Mouse (Mus musculus) embryonic facial prominence, embryonic 13.5 days (tissue): ENCODE measurements around the gene Mok. TPM values are rescaled to one million over a fixed set of nuclear protein-coding genes. Genes with fewer than 3 reads are reported as not detected.
A peak's percentile ranks its signal among the peaks of the same experiment; 100 is the strongest.

Experiments used
- ATAC-seq: fragments of 200-750 bp; cut with Nextera tagmentation; 2 replicates; pipeline ENCODE4 v1.8.0; 2017; ENCODE audit warnings: low read depth; ENCODE audit not compliant: insufficient number of reproducible peaks, insufficient read depth, low FRiP score, low TSS enrichment
- H3K27ac ChIP-seq: fragments of 300-500 bp; sonication (generic); 2 replicates; pipeline ENCODE4 v1.5.1; 2015; ENCODE audit warnings: moderate library complexity, mild to moderate bottlenecking, inconsistent platforms
- H3K27me3 ChIP-seq: fragments of 300-500 bp; sonication (generic); 2 replicates; pipeline ENCODE4 v1.6.1; 2015; ENCODE audit warnings: mild to moderate bottlenecking, inconsistent platforms
- H3K36me3 ChIP-seq: fragments of 300-500 bp; sonication (generic); 2 replicates; pipeline ENCODE4 v1.6.1; 2015; ENCODE audit warnings: mild to moderate bottlenecking, inconsistent platforms
- H3K4me1 ChIP-seq: fragments of 300-500 bp; sonication (generic); 2 replicates; pipeline ENCODE4 v1.6.1; 2015; ENCODE audit warnings: inconsistent platforms
- H3K4me2 ChIP-seq: fragments of 300-500 bp; sonication (generic); 2 replicates; pipeline ENCODE4 v1.6.1; 2015; ENCODE audit warnings: moderate library complexity, mild to moderate bottlenecking, inconsistent platforms
- H3K4me3 ChIP-seq: fragments of 300-500 bp; sonication (generic); 2 replicates; pipeline ENCODE4 v1.5.1; 2015; ENCODE audit warnings: mild to moderate bottlenecking, inconsistent platforms
- H3K9ac ChIP-seq: fragments of 300-500 bp; sonication (generic); 2 replicates; pipeline ENCODE4 v1.6.1; 2015; ENCODE audit warnings: mild to moderate bottlenecking, inconsistent platforms
- H3K9me3 ChIP-seq: fragments of 300-500 bp; sonication (generic); 2 replicates; pipeline ENCODE4 v1.6.1; 2016; ENCODE audit warnings: inconsistent platforms
- WGBS: fragments of 180-500 bp; shearing (Covaris S2); methylation state at CpG from one replicate; pipeline ENCODE4 v1.1.7; 2015; ENCODE audit warnings: mixed read lengths; 5-methylcytosine and 5-hydroxymethylcytosine counted together
- polyA plus RNA-seq: library from polyadenylated mRNA; unstranded; fragments of >200 nt; fragmentation: Nextera tagmentation; extraction: Ambion mirVana; gene quantifications from 2 replicates; pipeline ENCODE4 v1.2.1, GENCODE M21; 2015

Gene Mok
- polyA plus RNA-seq, 1 experiment from 2014 or later, result 6.5 TPM

GRCm38 (mm10) chr12:110845131-110845880 lies 4.6 kb upstream of the Mok start:
- Histone ChIP-seq H3K27me3 (peaks cover 16% of the 10 kb centered on the region), H3K4me3 (peak overlapping the region; percentile 51), H3K36me3 (no peaks in the 10 kb centered on the region), H3K4me2 (peak overlapping the region; percentile 67), H3K4me1 (peaks cover 18% of the 10 kb centered on the region), H3K9ac (peak overlapping the region; percentile 71), H3K9me3 (no peaks in the 10 kb centered on the region), H3K27ac (peak overlapping the region; percentile 56)
- under 1% methylated on average over 36 of the region's 36 CpGs for WGBS
- ATAC-seq, result peak; percentile 80

- Histone ChIP-seq H3K4me3 (peak overlapping the region; percentile 51), H3K27me3 (peaks cover 16% of the 10 kb centered on the region), H3K9ac (peak overlapping the region; percentile 71), H3K36me3 (no peaks in the 10 kb centered on the region), H3K4me1 (peaks cover 23% of the 10 kb centered on the region), H3K4me2 (peak overlapping the region; percentile 67), H3K9me3 (no peaks in the 10 kb centered on the region), H3K27ac (peak overlapping the region; percentile 56)
- ATAC-seq, result no peak
- WGBS, result 1% methylated on average over 42 of the region's 42 CpGs
These were observed 3.7 kb upstream of the Mok start for GRCm38 (mm10) chr12:110844227-110845130.

GRCm38 (mm10) chr12:110843194-110844048 lies 2.7 kb upstream of the Mok start:
- WGBS, result 19% methylated on average over 32 of the region's 32 CpGs
- Histone ChIP-seq H3K9ac (peak overlapping the region; percentile 71), H3K4me1 (peaks cover 23% of the 10 kb centered on the region), H3K27ac (no peak overlapping the region), H3K9me3 (no peaks in the 10 kb centered on the region), H3K4me3 (peak overlapping the region; percentile 51), H3K36me3 (no peaks in the 10 kb centered on the region), H3K27me3 (peaks cover 16% of the 10 kb centered on the region), H3K4me2 (peak overlapping the region; percentile 67)
- ATAC-seq, result peak; percentile 11; the same call in 1 of the 2 replicates

- WGBS, result 68% methylated on average over 5 of the region's 5 CpGs
- no peak overlapping the region for H3K4me2 ChIP-seq
- no peaks in the 10 kb centered on the region for H3K9me3 ChIP-seq
- no peak overlapping the region for H3K9ac ChIP-seq
- no peak for ATAC-seq
- no peak overlapping the region for H3K27ac ChIP-seq
- peaks cover 14% of the 10 kb centered on the region for H3K27me3 ChIP-seq
- H3K36me3 ChIP-seq, result no peaks in the 10 kb centered on the region
- H3K4me3 ChIP-seq, result no peak overlapping the region
- H3K4me1 ChIP-seq, result peaks cover 32% of the 10 kb centered on the region
These were observed 1.2 kb upstream of the Mok start for GRCm38 (mm10) chr12:110841731-110842493.

- Histone ChIP-seq H3K4me1 (peaks cover 16% of the 10 kb centered on the region), H3K36me3 (no peaks in the 10 kb centered on the region), H3K27ac (no peak overlapping the region), H3K27me3 (no peaks in the 10 kb centered on the region), H3K4me2 (no peak overlapping the region), H3K4me3 (no peak overlapping the region), H3K9me3 (no peaks in the 10 kb centered on the region), H3K9ac (no peak overlapping the region)
- WGBS, result 89% methylated on average over 8 of the region's 8 CpGs
- no peak for ATAC-seq
These were observed 2.9 kb downstream of the Mok start for GRCm38 (mm10) chr12:110837850-110838249.

- Histone ChIP-seq H3K36me3 (no peaks in the 10 kb centered on the region), H3K4me3 (no peak overlapping the region), H3K4me2 (peak overlapping the region; percentile 32; the same call in 1 of the 2 replicates), H3K4me1 (peaks cover 16% of the 10 kb centered on the region), H3K9ac (peak overlapping the region; percentile 44; the same call in 1 of the 2 replicates), H3K27me3 (no peaks in the 10 kb centered on the region), H3K27ac (peak overlapping the region; percentile 48; the same call in 1 of the 2 replicates), H3K9me3 (no peaks in the 10 kb centered on the region)
- 28% methylated on average over 5 of the region's 5 CpGs for WGBS
- ATAC-seq, result no peak
These were observed 3.4 kb downstream of the Mok start for GRCm38 (mm10) chr12:110837192-110837841.

- peak overlapping the region; percentile 48; the same call in 1 of the 2 replicates for H3K27ac ChIP-seq
- ATAC-seq, result no peak
- H3K4me1 ChIP-seq, result peaks cover 16% of the 10 kb centered on the region
- H3K4me2 ChIP-seq, result peak overlapping the region; percentile 32; the same call in 1 of the 2 replicates
- peak overlapping the region; percentile 44; the same call in 1 of the 2 replicates for H3K9ac ChIP-seq
- no peaks in the 10 kb centered on the region for H3K9me3 ChIP-seq
- no peaks in the 10 kb centered on the region for H3K27me3 ChIP-seq
- WGBS, result 39% methylated on average over 6 of the region's 6 CpGs
- no peaks in the 10 kb centered on the region for H3K36me3 ChIP-seq
- no peak overlapping the region for H3K4me3 ChIP-seq
These were observed 4.0 kb downstream of the Mok start for GRCm38 (mm10) chr12:110836729-110837128.

- Histone ChIP-seq H3K9ac (no peak overlapping the region), H3K4me2 (no peak overlapping the region), H3K27me3 (no peaks in the 10 kb centered on the region), H3K36me3 (no peaks in the 10 kb centered on the region), H3K27ac (no peak overlapping the region), H3K4me3 (no peak overlapping the region), H3K4me1 (peaks cover 16% of the 10 kb centered on the region), H3K9me3 (no peaks in the 10 kb centered on the region)
- no peak for ATAC-seq
- 97% methylated on average over 3 of the region's 3 CpGs for WGBS
These were observed 5.6 kb downstream of the Mok start for GRCm38 (mm10) chr12:110835182-110835581.

- no peaks in the 10 kb centered on the region for H3K36me3 ChIP-seq
- H3K27ac ChIP-seq, result no peak overlapping the region
- no peak overlapping the region for H3K9ac ChIP-seq
- no peak overlapping the region for H3K4me3 ChIP-seq
- H3K4me1 ChIP-seq, result no peaks in the 10 kb centered on the region
- ATAC-seq, result no peak
- H3K9me3 ChIP-seq, result no peaks in the 10 kb centered on the region
- no peaks in the 10 kb centered on the region for H3K27me3 ChIP-seq
- WGBS, result 86% methylated on average over 9 of the region's 11 CpGs
- no peak overlapping the region for H3K4me2 ChIP-seq
These were observed 10.3 kb downstream of the Mok start for GRCm38 (mm10) chr12:110830293-110831024.

GRCm38 (mm10) chr12:110828908-110829307 lies 11.8 kb downstream of the Mok start:
- no peaks in the 10 kb centered on the region for H3K36me3 ChIP-seq
- 93% methylated on average over 4 of the region's 4 CpGs for WGBS
- H3K4me3 ChIP-seq, result no peak overlapping the region
- ATAC-seq, result no peak
- H3K27ac ChIP-seq, result no peak overlapping the region
- H3K9me3 ChIP-seq, result no peaks in the 10 kb centered on the region
- no peaks in the 10 kb centered on the region for H3K27me3 ChIP-seq
- H3K9ac ChIP-seq, result no peak overlapping the region
- H3K4me2 ChIP-seq, result no peak overlapping the region
- H3K4me1 ChIP-seq, result no peaks in the 10 kb centered on the region
